Mouse (Mus musculus) megakaryocyte, embryonic 14.5 days (primary cell): ENCODE measurements around the gene Milr1.

Experiments used
- FLI1 ChIP-seq: IDR thresholded peaks from 2 replicates; pipeline ENCODE4 v1.6.1; 2012; ENCODE audit warnings: low read length, inconsistent platforms, mixed read lengths
- GATA1 ChIP-seq: IDR thresholded peaks from 3 replicates; pipeline ENCODE4 v1.6.1; 2012; ENCODE audit warnings: mixed read lengths, low read length, inconsistent platforms, borderline replicate concordance

- TF ChIP-seq GATA1: no peak
- TF ChIP-seq FLI1: no peak
Measured at GRCm38 (mm10) chr11:106788026-106788774, 37.2 kb downstream of the Milr1 start.
